Mouse (Mus musculus): Measurements from ENCODE around the gene Acat3. TPM values are rescaled to one million over a fixed set of nuclear protein-coding genes. Genes with fewer than 3 reads are reported as not detected.
"Not testable (repeated sequence)": the region's sequence is repeated elsewhere in the genome, so short reads cannot be mapped to it uniquely, and the experiment has no call there.

Gene Acat3
- polyA plus RNA-seq (2017; shearing (Covaris generic)) = under 1 TPM in 1 of 2 experiments, not detected in 1; 0.52 TPM

GRCm38 (mm10) chr17:12940151-12940805 is at the start of gene Acat3:
Acat3 (minus strand) TSS chr17:12940600.
- peak; percentile 20 for ATAC-seq

- not testable (repeated sequence) for ATAC-seq
Observed at GRCm38 (mm10) chr17:12988096-12988495, 47.7 kb upstream of the Acat3 start.

GRCm38 (mm10) chr17:12983988-12984387 is 43.6 kb upstream of the Acat3 start:
- no peak for ATAC-seq

- ATAC-seq = no peak
Observed at GRCm38 (mm10) chr17:12978546-12978945, 38.1 kb upstream of the Acat3 start.

GRCm38 (mm10) chr17:12973851-12974250 is 33.5 kb upstream of the Acat3 start:
- ATAC-seq = no peak

GRCm38 (mm10) chr17:12967173-12967572 is 26.8 kb upstream of the Acat3 start:
- no peak for ATAC-seq

GRCm38 (mm10) chr17:12963476-12963875 is 23.1 kb upstream of the Acat3 start:
- ATAC-seq = no peak

GRCm38 (mm10) chr17:12960331-12960873 is 20.0 kb upstream of the Acat3 start, which contains the start of gene Acat2:
Acat2 (minus strand) TSS chr17:12960747.
- ATAC-seq = peak; percentile 96

GRCm38 (mm10) chr17:12959377-12959776 is 19.0 kb upstream of the Acat3 start:
- not testable (repeated sequence) for ATAC-seq

GRCm38 (mm10) chr17:12956664-12957063 is 16.3 kb upstream of the Acat3 start:
- no peak for ATAC-seq

- ATAC-seq = no peak
Observed at GRCm38 (mm10) chr17:12949669-12950068, 9.3 kb upstream of the Acat3 start.

GRCm38 (mm10) chr17:12942459-12943162 is 2.2 kb upstream of the Acat3 start:
- peak; percentile 34 for ATAC-seq

- no peak for ATAC-seq
Observed at GRCm38 (mm10) chr17:12941543-12942260, 1.3 kb upstream of the Acat3 start.

- peak; percentile 5 for ATAC-seq
Observed at GRCm38 (mm10) chr17:12939377-12940148, 837 bp downstream of the Acat3 start.

- no peak for ATAC-seq
Observed at GRCm38 (mm10) chr17:12938077-12938476, 2.3 kb downstream of the Acat3 start.

GRCm38 (mm10) chr17:12937412-12937970 is 2.9 kb downstream of the Acat3 start:
- ATAC-seq = no peak

- no peak for ATAC-seq
Observed at GRCm38 (mm10) chr17:12935719-12936118, 4.7 kb downstream of the Acat3 start.

GRCm38 (mm10) chr17:12931576-12931975 is 8.8 kb downstream of the Acat3 start:
- not testable (repeated sequence) for ATAC-seq

GRCm38 (mm10) chr17:12925703-12926180 is 14.7 kb downstream of the Acat3 start:
- no peak for ATAC-seq

- no peak for ATAC-seq
Observed at GRCm38 (mm10) chr17:12925001-12925400, 15.4 kb downstream of the Acat3 start.

- no peak for ATAC-seq
Observed at GRCm38 (mm10) chr17:12921073-12921472, 19.3 kb downstream of the Acat3 start.
